Mouse (Mus musculus): ENCODE measurements around the gene Cd3d. TPM values are rescaled to one million over a fixed set of nuclear protein-coding genes. Genes with fewer than 3 reads are reported as not detected.
A peak's percentile ranks its signal among the peaks of the same experiment; 100 is the strongest.

The Cd3d gene
- polyA plus RNA-seq, 1 experiment from 2014 or later: 0.46 TPM

GRCm38 (mm10) chr9:45008342-45008741 is 26.8 kb downstream of the Cd3d start:
- Histone ChIP-seq H3K4me1 (ENCODE audit: insufficient read depth) (no peaks in the 10 kb centered on the region), H3K4me2 (ENCODE audit: low read depth, low read length) (no peak overlapping the region), H3K27me3 (ENCODE audit: insufficient read depth, low read length) (no peaks in the 10 kb centered on the region), H3K9ac (replicated peaks) (no peak overlapping the region), H3K4me3 (ENCODE audit: low read depth, low read length) (no peak overlapping the region), H3K36me3 (replicated peaks; ENCODE audit: insufficient read depth, low read length) (no peaks in the 10 kb centered on the region), H3K27ac (ENCODE audit: low read depth) (no peak overlapping the region), H3K9me3 (ENCODE audit: low read length) (no peaks in the 10 kb centered on the region)
- WGBS (ENCODE audit: insufficient replicate concordance): 80% methylated on average over 4 of the region's 4 CpGs
- DNase-seq (no peak), ATAC-seq (no peak)
- TF ChIP-seq EP300 (IDR thresholded peaks at IDR 0.05; ENCODE audit: low read depth) (no peak), CTCF (IDR thresholded peaks at IDR 0.05; ENCODE audit: low read depth) (no peak)

- H3K9me3 ChIP-seq (ENCODE audit: low read length): no peaks in the 10 kb centered on the region
- no peak within 1 kb of the TSS for H3K9ac ChIP-seq (replicated peaks)
- TF ChIP-seq EP300 (IDR thresholded peaks at IDR 0.05; ENCODE audit: low read depth) (no peak), CTCF (IDR thresholded peaks at IDR 0.05; ENCODE audit: low read depth) (no peak)
- no peak within 1 kb of the TSS for H3K4me2 ChIP-seq (ENCODE audit: low read depth, low read length)
- H3K36me3 ChIP-seq (replicated peaks; ENCODE audit: insufficient read depth, low read length): no peaks in the 10 kb centered on the region
- ATAC-seq (no peak), DNase-seq (no peak)
- no peak within 1 kb of the TSS for H3K27ac ChIP-seq (ENCODE audit: low read depth)
- no peak within 1 kb of the TSS for H3K4me3 ChIP-seq (ENCODE audit: low read depth, low read length)
- no peaks in the 10 kb centered on the region for H3K27me3 ChIP-seq (ENCODE audit: insufficient read depth, low read length)
- no peaks in the 10 kb centered on the region for H3K4me1 ChIP-seq (ENCODE audit: insufficient read depth)
- 77% methylated on average over 19 of the region's 19 CpGs for WGBS (ENCODE audit: insufficient replicate concordance)
Measured at GRCm38 (mm10) chr9:45009180-45010078, 27.8 kb downstream of the Cd3d start, which contains the start of gene Cd3e. Cd3e (minus strand) TSS chr9:45009627.

GRCm38 (mm10) chr9:45010461-45010860 is 28.9 kb downstream of the Cd3d start:
- Histone ChIP-seq H3K9me3 (ENCODE audit: low read length) (no peaks in the 10 kb centered on the region), H3K36me3 (replicated peaks; ENCODE audit: insufficient read depth, low read length) (no peaks in the 10 kb centered on the region), H3K4me2 (ENCODE audit: low read depth, low read length) (no peak overlapping the region), H3K27me3 (ENCODE audit: insufficient read depth, low read length) (no peaks in the 10 kb centered on the region), H3K9ac (replicated peaks) (no peak overlapping the region), H3K4me1 (ENCODE audit: insufficient read depth) (no peaks in the 10 kb centered on the region), H3K27ac (ENCODE audit: low read depth) (no peak overlapping the region), H3K4me3 (ENCODE audit: low read depth, low read length) (no peak overlapping the region)
- WGBS (ENCODE audit: insufficient replicate concordance): 51% methylated on average over 4 of the region's 4 CpGs
- no peak for TF ChIP-seq EP300 (IDR thresholded peaks at IDR 0.05; ENCODE audit: low read depth)
- TF ChIP-seq CTCF (IDR thresholded peaks at IDR 0.05; ENCODE audit: low read depth): no peak
- DNase-seq (no peak), ATAC-seq (no peak)

- H3K4me3 ChIP-seq (ENCODE audit: low read depth, low read length): no peak overlapping the region
- DNase-seq: no peak
- no peak overlapping the region for H3K27ac ChIP-seq (ENCODE audit: low read depth)
Measured at GRCm38 (mm10) chr9:45011291-45011690, 29.7 kb downstream of the Cd3d start.

GRCm38 (mm10) chr9:45014879-45015278 is 33.3 kb downstream of the Cd3d start:
- DNase-seq (no peak), ATAC-seq (no peak)
- Histone ChIP-seq H3K36me3 (replicated peaks; ENCODE audit: insufficient read depth, low read length) (no peaks in the 10 kb centered on the region), H3K27me3 (ENCODE audit: insufficient read depth, low read length) (no peaks in the 10 kb centered on the region), H3K27ac (ENCODE audit: low read depth) (no peak overlapping the region), H3K9me3 (ENCODE audit: low read length) (no peaks in the 10 kb centered on the region), H3K4me1 (ENCODE audit: insufficient read depth) (no peaks in the 10 kb centered on the region), H3K4me2 (ENCODE audit: low read depth, low read length) (no peak overlapping the region), H3K9ac (replicated peaks) (no peak overlapping the region), H3K4me3 (ENCODE audit: low read depth, low read length) (no peak overlapping the region)
- TF ChIP-seq CTCF (IDR thresholded peaks at IDR 0.05; ENCODE audit: low read depth) (peak; percentile 49), EP300 (IDR thresholded peaks at IDR 0.05; ENCODE audit: low read depth) (no peak)
- 29% methylated on average over 2 of the region's 2 CpGs for WGBS (ENCODE audit: insufficient replicate concordance)

More at GRCm38 (mm10) chr9:45011291-45011690, 29.7 kb downstream of the Cd3d start:
- no peaks in the 10 kb centered on the region for H3K27me3 ChIP-seq (ENCODE audit: insufficient read depth, low read length)
- 49% methylated on average over 6 of the region's 6 CpGs for WGBS (ENCODE audit: insufficient replicate concordance)
- no peak overlapping the region for H3K4me2 ChIP-seq (ENCODE audit: low read depth, low read length)
- no peaks in the 10 kb centered on the region for H3K4me1 ChIP-seq (ENCODE audit: insufficient read depth)
- no peak for ATAC-seq
- H3K9ac ChIP-seq (replicated peaks): no peak overlapping the region
- no peaks in the 10 kb centered on the region for H3K9me3 ChIP-seq (ENCODE audit: low read length)
- H3K36me3 ChIP-seq (replicated peaks; ENCODE audit: insufficient read depth, low read length): no peaks in the 10 kb centered on the region
- TF ChIP-seq CTCF (IDR thresholded peaks at IDR 0.05; ENCODE audit: low read depth): no peak

GRCm38 (mm10) chr9:45015841-45016240 is 34.3 kb downstream of the Cd3d start:
- Histone ChIP-seq H3K4me3 (ENCODE audit: low read depth, low read length) (no peak overlapping the region), H3K9me3 (ENCODE audit: low read length) (no peaks in the 10 kb centered on the region), H3K27ac (ENCODE audit: low read depth) (no peak overlapping the region), H3K9ac (replicated peaks) (no peak overlapping the region), H3K4me1 (ENCODE audit: insufficient read depth) (no peaks in the 10 kb centered on the region), H3K4me2 (ENCODE audit: low read depth, low read length) (no peak overlapping the region), H3K36me3 (replicated peaks; ENCODE audit: insufficient read depth, low read length) (no peaks in the 10 kb centered on the region), H3K27me3 (ENCODE audit: insufficient read depth, low read length) (no peaks in the 10 kb centered on the region)
- TF ChIP-seq CTCF (IDR thresholded peaks at IDR 0.05; ENCODE audit: low read depth): no peak
- no peak for TF ChIP-seq EP300 (IDR thresholded peaks at IDR 0.05; ENCODE audit: low read depth)
- ATAC-seq (no peak), DNase-seq (no peak)
- 63% methylated on average over 3 of the region's 3 CpGs for WGBS (ENCODE audit: insufficient replicate concordance)
